In the genomic region with DNA sequence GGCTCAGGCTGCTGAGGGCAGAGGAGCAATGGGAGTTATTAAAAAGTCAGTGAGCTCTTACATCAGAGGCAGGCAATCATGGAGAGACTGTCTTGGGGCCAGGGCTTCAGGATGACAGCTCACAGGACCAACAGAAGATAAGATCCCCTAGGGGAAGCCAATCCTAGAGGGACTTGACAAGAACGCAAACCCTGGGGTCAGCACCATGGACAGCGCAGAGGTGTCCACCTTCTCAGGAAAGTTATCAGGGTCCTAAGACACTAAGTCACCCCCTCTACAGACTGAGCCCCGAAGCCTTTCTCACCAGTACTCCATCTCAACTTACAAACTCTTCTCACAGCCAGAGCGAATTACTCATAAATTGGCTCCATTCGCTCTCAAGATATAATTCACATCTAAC, we compare ENCODE assay signal across 10 mouse cellular contexts. TPM values are rescaled to one million over a fixed set of nuclear protein-coding genes. Genes with fewer than 3 reads are reported as not detected.
DNase-seq lines count a peak whose midpoint lies in the region; TF ChIP-seq lines count a peak whose summit lies in the region.
"Had no signal": no experiment of that assay in that cellular context is flagged by ENCODE, and none has a peak within 500 bp of the region (broad histone marks: within the 10 kb centered on the region; RNA-seq: fewer than 3 reads in every experiment).

A gene (minus strand): TSS at position 2 of the 400 bp plus-strand sequence.

- TF ChIP-seq CTCF in left cerebral cortex, adult 2 months (IDR thresholded peaks at IDR 0.05) = no peak
- TF ChIP-seq CTCF in MEL (IDR thresholded peaks at IDR 0.05 in 2 of 3, conservative IDR thresholded peaks at IDR 0.05 in 1 of 3; ENCODE audit: control insufficient read depth in 1 of 3, insufficient read depth in 1 of 3, low read depth in 2 of 3, low read length in 3 of 3, poor library complexity in 1 of 3, severe bottlenecking in 1 of 3) = no peak

- no peak for DNase-seq in left cerebral cortex, adult 2 months (ENCODE audit: extremely low spot score in 1 of 2, low spot score in 2 of 2)
- DNase-seq in left cerebral cortex, postnatal 36 days (ENCODE audit: low spot score in 2 of 2) = no peak
- DNase-seq in MEL (ENCODE audit: low read depth, low spot score) = peak; percentile 81
- DNase-seq in c-Kit-positive CD71-negative TER-119-negative erythroid progenitor cells, embryonic 14.5 days (ENCODE audit: low read depth) = peak; percentile 68
- DNase-seq in mesoderm, embryonic 11.5 days (ENCODE audit: low read depth, low spot score) = peak; percentile 77
- no peak for DNase-seq in cerebellum, postnatal 4 days (ENCODE audit: low spot score in 2 of 2)
- DNase-seq in cerebellum, postnatal 36 days = no peak
- DNase-seq: cerebellum, postnatal 25 days had no signal

- no peaks in the 10 kb centered on the region for H3K4me1 ChIP-seq in MEL (ENCODE audit: control insufficient read depth in 1 of 2, insufficient read depth in 2 of 2, low read length in 2 of 2)
- H3K4me1 ChIP-seq: heart, embryonic 13.5 days had no signal

- no peak within 1 kb of the TSS for H3K4me3 ChIP-seq in left cerebral cortex, adult 2 months
- H3K4me3 ChIP-seq in MEL (ENCODE audit: control insufficient read depth in 1 of 2, insufficient read depth in 1 of 2, low read depth in 2 of 2, low read length in 2 of 2) = no peak within 1 kb of the TSS
- H3K4me3 ChIP-seq: heart, embryonic 13.5 days had no signal

- no peaks in the 10 kb centered on the region for H3K79me2 ChIP-seq in MEL (ENCODE audit: control insufficient read depth, insufficient read depth, low read length, poor library complexity)

- no peak for TF ChIP-seq EP300 in MEL (IDR thresholded peaks at IDR 0.05; ENCODE audit: low read depth in 1 of 2, low read length in 2 of 2)

- no peaks in the 10 kb centered on the region for H3K36me3 ChIP-seq in MEL (ENCODE audit: control insufficient read depth in 1 of 2, insufficient read depth in 2 of 2, low read length in 2 of 2)
- H3K36me3 ChIP-seq: heart, embryonic 13.5 days had no signal

- no peak for TF ChIP-seq POLR2A in MEL (IDR thresholded peaks at IDR 0.05; ENCODE audit: control insufficient read depth in 1 of 2, insufficient read depth in 1 of 2, low read depth in 1 of 2, low read length in 2 of 2, poor library complexity in 1 of 2)

- H3K27me3 ChIP-seq in MEL (ENCODE audit: control insufficient read depth in 1 of 2, insufficient read depth in 2 of 2, low read length in 2 of 2) = peaks cover 4 to 5% of the 10 kb centered on the region in 2 experiments; a peak in 3 of 4 replicates

- intact Hi-C loops in left cerebral cortex, adult 2 months (cut with DNase I) = loop anchor here (2.0 kb wide), 1 partner anchor 158 kb away; no protein-coding TSS in a partner anchor
- intact Hi-C loops in left cerebral cortex, postnatal 36 days (cut with DNase I) = loop anchor here (2.0 kb wide), 1 partner anchor 158 kb away; no protein-coding TSS in a partner anchor

- no peak within 1 kb of the TSS for H3K9ac ChIP-seq in MEL (ENCODE audit: control insufficient read depth, low read depth, low read length, poor library complexity, severe bottlenecking)
- H3K9ac ChIP-seq: heart, embryonic 13.5 days had no signal

- peak within 1 kb of the TSS; percentile 76 for H3K27ac ChIP-seq in left cerebral cortex, adult 2 months
- no peak within 1 kb of the TSS for H3K27ac ChIP-seq in MEL (ENCODE audit: control insufficient read depth, low read depth, low read length)
- H3K27ac ChIP-seq: heart, embryonic 13.5 days had no signal

- TF ChIP-seq RAD21 in MEL (IDR thresholded peaks at IDR 0.05; ENCODE audit: low read depth, low read length) = no peak

- H3K9me3 ChIP-seq in MEL (replicated peaks; ENCODE audit: insufficient read depth, low read length) = no peaks in the 10 kb centered on the region
- H3K9me3 ChIP-seq: heart, embryonic 13.5 days had no signal

TF ChIP-seq in MEL, 35 proteins besides CTCF, POLR2A, EP300 and RAD21:
- TF ChIP-seq POLR2AphosphoS2 (IDR thresholded peaks at IDR 0.05; ENCODE audit: low read length) = no peak
- no peak for TF ChIP-seq BHLHE40 (IDR thresholded peaks at IDR 0.05; ENCODE audit: borderline replicate concordance, low read depth, low read length)
- peak; percentile 40; the same call in 1 of the 2 replicates for TF ChIP-seq SIN3A (IDR thresholded peaks at IDR 0.05; ENCODE audit: low read length)
- TF ChIP-seq SMC3 (IDR thresholded peaks at IDR 0.05; ENCODE audit: low read depth, low read length) = no peak
- TF ChIP-seq NRF1 (IDR thresholded peaks at IDR 0.05; ENCODE audit: insufficient read depth, low read depth, low read length, poor library complexity, severe bottlenecking) = no peak
- TF ChIP-seq POLR2AphosphoS5 (IDR thresholded peaks at IDR 0.05; ENCODE audit: borderline replicate concordance, low read depth, low read length) = no peak
- TF ChIP-seq USF2 (IDR thresholded peaks at IDR 0.05; ENCODE audit: borderline replicate concordance in 1 of 2, insufficient read depth in 1 of 2, low read depth in 1 of 2, low read length in 2 of 2) = no peak
TF ChIP-seq in MEL: peak in this region for 1.

RNA-seq across cellular contexts. Expression of the gene that starts here (rescaled TPM):
- 1 to 10 TPM; 2.0 to 2.7 TPM for total RNA-seq in left cerebral cortex, adult 2 months (2021)
- 1 to 10 TPM; 2.7 to 4.5 TPM for total RNA-seq in left cerebral cortex, postnatal 36 days (2021)
- total RNA-seq in MEL (2012; rRNA removed) = not detected in 2 replicates
- not detected for polyA plus RNA-seq in MEL (2012; ENCODE audit: insufficient read depth in 1 of 2, insufficient read length in 2 of 2, low read depth in 1 of 2, low replicate concordance in 2 of 2, missing spikeins in 1 of 2)
- total RNA-seq: liver, adult 2 months had no signal
- polyA plus RNA-seq: heart, embryonic 13.5 days; liver, adult 2 months had no signal

Comparison
In these comparisons a context has a peak if more than half of its experiments do, and no peak if none do; other contexts are left out.
1. Peak in DNase-seq in MEL; RNA of the gene not detected or under 1 TPM.
2. DNase-seq: peak in c-Kit-positive CD71-negative TER-119-negative erythroid progenitor cells, embryonic 14.5 days (single experiment) and mesoderm, embryonic 11.5 days (single experiment); none in left cerebral cortex, adult 2 months (0 of 2), left cerebral cortex, postnatal 36 days (0 of 2), cerebellum, postnatal 4 days (0 of 2) and cerebellum, postnatal 36 days (0 of 2).